Mouse (Mus musculus): ENCODE results near the gene Trim29. TPM values are rescaled to one million over a fixed set of nuclear protein-coding genes. Genes with fewer than 3 reads are reported as not detected.
A peak's percentile ranks its signal among the peaks of the same experiment; 100 is the strongest.

The Trim29 gene
- total and polyA plus RNA-seq, 2 experiments from 2014 or later = 0.12 to 2.4 TPM

DNA sequence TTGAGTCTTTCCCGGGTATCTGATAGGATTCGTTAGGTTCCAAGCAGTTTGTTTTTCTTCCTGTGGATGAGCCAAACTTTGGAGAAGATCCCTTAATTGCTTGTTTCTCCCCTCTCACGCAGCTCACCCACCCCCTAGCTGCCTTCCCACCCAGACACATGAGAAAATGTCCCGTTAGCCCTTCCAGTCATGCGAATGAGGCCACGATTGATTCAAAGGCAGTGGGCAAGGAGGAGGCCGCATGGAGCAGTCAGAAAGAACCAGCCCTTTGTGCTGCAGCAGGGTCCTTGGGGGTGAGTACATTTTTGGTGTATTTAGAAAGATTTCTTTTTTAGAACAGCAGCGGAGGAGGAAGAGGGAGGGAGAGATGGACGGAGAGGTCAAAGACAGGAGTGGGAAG lies 45.5 kb upstream of the Trim29 start:
- DNase-seq (ENCODE audit: low spot score) = no peak

DNA sequence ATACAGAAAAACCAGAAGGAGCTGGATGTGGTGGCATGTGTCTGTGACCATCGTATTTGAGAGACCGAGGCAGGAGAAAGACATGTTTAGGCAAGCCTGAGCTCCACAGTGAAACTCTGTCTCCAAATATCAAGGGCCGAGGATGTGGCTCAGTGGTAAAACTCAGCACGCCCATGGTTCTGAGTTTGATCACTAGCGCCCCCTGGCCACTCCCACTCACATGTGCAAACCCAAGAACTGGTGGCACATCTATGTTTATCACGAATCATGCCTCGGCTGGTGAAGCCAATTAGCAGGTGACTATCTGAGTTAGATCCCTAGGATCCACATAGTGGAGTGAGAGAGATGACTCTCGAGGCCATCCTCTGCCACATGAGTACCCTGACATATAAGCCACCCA lies 43.3 kb upstream of the Trim29 start:
- Histone ChIP-seq H3K27ac (ENCODE audit: low read depth, low read length) (no peak overlapping the region), H3K4me2 (ENCODE audit: low read depth, low read length, poor library complexity, severe bottlenecking) (no peak overlapping the region), H3K27me3 (ENCODE audit: insufficient read depth, low read length) (peaks cover 20% of the 10 kb centered on the region; the same call in 1 of the 2 replicates), H3K9ac (replicated peaks; ENCODE audit: low read length, poor library complexity, severe bottlenecking) (no peak overlapping the region), H3K36me3 (ENCODE audit: insufficient read depth, low read length) (no peaks in the 10 kb centered on the region), H3K4me1 (ENCODE audit: insufficient read depth, low read length) (no peaks in the 10 kb centered on the region), H3K9me3 (ENCODE audit: low read length) (no peaks in the 10 kb centered on the region), H3K4me3 (ENCODE audit: low read depth, low read length) (no peak overlapping the region)
- 85% methylated on average over 8 of the region's 8 CpGs for WGBS
- no peak; the same call in 1 of the 2 replicates for TF ChIP-seq CTCF (IDR thresholded peaks at IDR 0.05)
- ATAC-seq (ENCODE audit: low FRiP score) (no peak), DNase-seq (ENCODE audit: low spot score) (no peak)

More for the DNA sequence above, 45.5 kb upstream of the Trim29 start:
- H3K9me3 ChIP-seq (ENCODE audit: low read length) = no peaks in the 10 kb centered on the region
- no peak overlapping the region for H3K4me3 ChIP-seq (ENCODE audit: low read depth, low read length)
- H3K27ac ChIP-seq (ENCODE audit: low read depth, low read length) = no peak overlapping the region
- H3K27me3 ChIP-seq (ENCODE audit: insufficient read depth, low read length) = 0 out of 2 replicates have a peak, but pooled peaks cover 2% of the 10 kb centered on the region
- no peak overlapping the region for H3K9ac ChIP-seq (replicated peaks; ENCODE audit: low read length, poor library complexity, severe bottlenecking)
- ATAC-seq (ENCODE audit: low FRiP score) = no peak
- H3K4me2 ChIP-seq (ENCODE audit: low read depth, low read length, poor library complexity, severe bottlenecking) = no peak overlapping the region
- H3K36me3 ChIP-seq (ENCODE audit: insufficient read depth, low read length) = no peaks in the 10 kb centered on the region
- H3K4me1 ChIP-seq (ENCODE audit: insufficient read depth, low read length) = no peaks in the 10 kb centered on the region
- TF ChIP-seq CTCF (IDR thresholded peaks at IDR 0.05) = no peak
- WGBS = 56% methylated on average over 9 of the region's 9 CpGs

DNA sequence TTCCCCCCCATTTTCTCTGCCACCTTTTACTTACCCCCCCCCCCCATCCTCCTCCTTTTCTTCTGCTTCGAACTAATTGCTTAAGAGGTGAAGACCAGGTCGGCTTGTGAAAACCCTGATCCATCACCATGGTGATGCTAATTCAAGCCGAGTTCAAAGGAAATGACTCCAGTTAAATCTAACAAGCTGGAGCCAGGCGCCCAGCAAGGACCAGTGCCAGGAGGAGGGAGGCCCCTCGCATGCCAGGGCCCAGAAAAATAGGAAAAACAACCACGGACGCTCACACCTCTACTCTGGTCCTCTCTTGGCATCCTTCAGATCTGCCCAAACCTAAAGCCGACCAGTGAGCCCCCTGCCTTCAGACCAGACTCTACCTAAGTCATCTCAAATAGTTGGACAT lies 41.5 kb upstream of the Trim29 start:
- peak; percentile 36 for DNase-seq (ENCODE audit: low spot score)
- WGBS = 7% methylated on average over 8 of the region's 8 CpGs
- no peaks in the 10 kb centered on the region for H3K4me1 ChIP-seq (ENCODE audit: insufficient read depth, low read length)
- H3K9ac ChIP-seq (replicated peaks; ENCODE audit: low read length, poor library complexity, severe bottlenecking) = no peak overlapping the region
- no peak overlapping the region for H3K4me2 ChIP-seq (ENCODE audit: low read depth, low read length, poor library complexity, severe bottlenecking)
- no peak for TF ChIP-seq CTCF (IDR thresholded peaks at IDR 0.05)
- no peak overlapping the region for H3K27ac ChIP-seq (ENCODE audit: low read depth, low read length)
- ATAC-seq (ENCODE audit: low FRiP score) = no peak
- peaks cover 23% of the 10 kb centered on the region; the same call in 1 of the 2 replicates for H3K27me3 ChIP-seq (ENCODE audit: insufficient read depth, low read length)
- no peaks in the 10 kb centered on the region for H3K36me3 ChIP-seq (ENCODE audit: insufficient read depth, low read length)
- H3K9me3 ChIP-seq (ENCODE audit: low read length) = no peaks in the 10 kb centered on the region
- no peak overlapping the region for H3K4me3 ChIP-seq (ENCODE audit: low read depth, low read length)

GRCm38 (mm10) chr9:43270723-43271252 lies 39.9 kb upstream of the Trim29 start:
- Histone ChIP-seq H3K27me3 (ENCODE audit: insufficient read depth, low read length) (peaks cover 23% of the 10 kb centered on the region; the same call in 1 of the 2 replicates), H3K36me3 (ENCODE audit: insufficient read depth, low read length) (no peaks in the 10 kb centered on the region), H3K9ac (replicated peaks; ENCODE audit: low read length, poor library complexity, severe bottlenecking) (no peak overlapping the region), H3K27ac (ENCODE audit: low read depth, low read length) (no peak overlapping the region), H3K9me3 (ENCODE audit: low read length) (no peaks in the 10 kb centered on the region), H3K4me1 (ENCODE audit: insufficient read depth, low read length) (no peaks in the 10 kb centered on the region), H3K4me2 (ENCODE audit: low read depth, low read length, poor library complexity, severe bottlenecking) (0 out of 2 replicates have a peak overlapping the region, but pooled peaks have one; percentile 9), H3K4me3 (ENCODE audit: low read depth, low read length) (no peak overlapping the region)
- DNase-seq (ENCODE audit: low spot score) (no peak), ATAC-seq (ENCODE audit: low FRiP score) (no peak)
- no peak for TF ChIP-seq CTCF (IDR thresholded peaks at IDR 0.05)
- 7% methylated on average over 17 of the region's 17 CpGs for WGBS

GRCm38 (mm10) chr9:43271761-43272518 lies 38.7 kb upstream of the Trim29 start:
- 53% methylated on average over 14 of the region's 14 CpGs for WGBS
- Histone ChIP-seq H3K4me3 (ENCODE audit: low read depth, low read length) (no peak overlapping the region), H3K9me3 (ENCODE audit: low read length) (no peaks in the 10 kb centered on the region), H3K9ac (replicated peaks; ENCODE audit: low read length, poor library complexity, severe bottlenecking) (no peak overlapping the region), H3K4me2 (ENCODE audit: low read depth, low read length, poor library complexity, severe bottlenecking) (no peak overlapping the region), H3K27me3 (ENCODE audit: insufficient read depth, low read length) (peaks cover 23% of the 10 kb centered on the region; the same call in 1 of the 2 replicates), H3K4me1 (ENCODE audit: insufficient read depth, low read length) (no peaks in the 10 kb centered on the region), H3K36me3 (ENCODE audit: insufficient read depth, low read length) (no peaks in the 10 kb centered on the region), H3K27ac (ENCODE audit: low read depth, low read length) (no peak overlapping the region)
- TF ChIP-seq CTCF (IDR thresholded peaks at IDR 0.05) = no peak
- ATAC-seq (ENCODE audit: low FRiP score) = no peak
- no peak for DNase-seq (ENCODE audit: low spot score)

DNA sequence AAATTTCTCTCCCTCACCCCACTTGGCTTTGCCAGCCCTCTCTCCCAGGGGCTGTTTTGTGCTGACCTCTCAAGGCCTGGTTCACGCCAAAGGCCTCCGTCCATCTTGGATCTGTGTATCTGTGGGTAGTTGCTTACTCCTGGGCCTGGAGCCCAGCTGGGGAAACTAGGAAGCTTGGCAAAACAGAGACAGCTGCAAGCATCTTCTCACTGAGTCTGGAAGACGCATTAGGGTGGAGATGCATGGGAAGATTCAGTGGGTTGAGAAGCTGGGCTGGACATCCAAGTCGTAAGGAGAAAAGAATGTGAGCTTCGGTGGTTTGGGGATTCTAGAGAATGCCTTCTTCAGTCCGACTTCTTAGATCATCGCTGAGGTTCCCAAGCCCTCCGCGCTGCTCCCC lies 36.9 kb upstream of the Trim29 start:
- DNase-seq (ENCODE audit: low spot score) (no peak), ATAC-seq (ENCODE audit: low FRiP score) (no peak)
- no peak overlapping the region for H3K9ac ChIP-seq (replicated peaks; ENCODE audit: low read length, poor library complexity, severe bottlenecking)
- no peak overlapping the region for H3K4me2 ChIP-seq (ENCODE audit: low read depth, low read length, poor library complexity, severe bottlenecking)
- H3K36me3 ChIP-seq (ENCODE audit: insufficient read depth, low read length) = no peaks in the 10 kb centered on the region
- TF ChIP-seq CTCF (IDR thresholded peaks at IDR 0.05) = no peak
- no peak overlapping the region for H3K4me3 ChIP-seq (ENCODE audit: low read depth, low read length)
- no peaks in the 10 kb centered on the region for H3K9me3 ChIP-seq (ENCODE audit: low read length)
- H3K27ac ChIP-seq (ENCODE audit: low read depth, low read length) = no peak overlapping the region
- peaks cover 23% of the 10 kb centered on the region; the same call in 1 of the 2 replicates for H3K27me3 ChIP-seq (ENCODE audit: insufficient read depth, low read length)
- WGBS = 85% methylated on average over 9 of the region's 9 CpGs
- H3K4me1 ChIP-seq (ENCODE audit: insufficient read depth, low read length) = no peaks in the 10 kb centered on the region

All from midbrain, postnatal 0 days (tissue).